Mouse (Mus musculus) forebrain, embryonic 16.5 days (tissue): ENCODE data around the gene Ei24. TPM values are rescaled to one million over a fixed set of nuclear protein-coding genes. Genes with fewer than 3 reads are reported as not detected.

ENCODE experiments used
- ATAC-seq: fragments of 200-750 bp; cut with Nextera tagmentation; 2 replicates; pipeline ENCODE4 v1.8.0; 2017; ENCODE audit warnings: mild to moderate bottlenecking, moderate library complexity
- H3K27ac ChIP-seq: fragments of 300-500 bp; sonication (generic); 2 replicates; pipeline ENCODE4 v1.5.1; 2014; ENCODE audit warnings: low read length, control low read depth
- H3K27me3 ChIP-seq: fragments of 300-500 bp; sonication (generic); replicated peaks from 2 replicates; pipeline ENCODE4 v1.6.1; 2014; ENCODE audit warnings: low read length; ENCODE audit not compliant: control insufficient read depth, insufficient read depth
- H3K36me3 ChIP-seq: fragments of 300-500 bp; sonication (generic); 2 replicates; pipeline ENCODE4 v1.6.1; 2014; ENCODE audit not compliant: control insufficient read depth, insufficient read depth
- H3K4me1 ChIP-seq: fragments of 300-500 bp; sonication (generic); replicated peaks from 2 replicates; pipeline ENCODE4 v1.6.1; 2014; ENCODE audit warnings: low read length; ENCODE audit not compliant: control insufficient read depth, insufficient read depth
- H3K4me2 ChIP-seq: fragments of 300-500 bp; sonication (generic); 2 replicates; pipeline ENCODE4 v1.6.1; 2014; ENCODE audit warnings: mild to moderate bottlenecking, low read length, control low read depth
- H3K4me3 ChIP-seq: fragments of 300-500 bp; sonication (generic); replicated peaks from 2 replicates; pipeline ENCODE4 v1.5.1; 2014; ENCODE audit warnings: mild to moderate bottlenecking, low read length, control low read depth
- H3K9ac ChIP-seq: fragments of 300-500 bp; sonication (generic); replicated peaks from 2 replicates; pipeline ENCODE4 v1.6.1; 2014; ENCODE audit warnings: low read depth, low read length, control low read depth
- H3K9me3 ChIP-seq: fragments of 300-500 bp; sonication (generic); 2 replicates; pipeline ENCODE4 v1.6.1; 2016; ENCODE audit warnings: low read length; ENCODE audit not compliant: control insufficient read depth
- WGBS: fragments of 180-500 bp; shearing (Covaris S2); extraction: QIAGEN DNeasy Blood & Tissue Kit; methylation state at CpG from one replicate; pipeline ENCODE4 v1.1.7; 2014; 5-methylcytosine and 5-hydroxymethylcytosine counted together
- polyA plus RNA-seq: library from polyadenylated mRNA; unstranded; fragments of >200 nt; fragmentation: Nextera tagmentation; extraction: Ambion mirVana; gene quantifications from 2 replicates; pipeline ENCODE4 v1.2.1, GENCODE M21; 2015

Ei24 gene
- polyA plus RNA-seq, 1 experiment from 2014 or later = 125 TPM

DNA sequence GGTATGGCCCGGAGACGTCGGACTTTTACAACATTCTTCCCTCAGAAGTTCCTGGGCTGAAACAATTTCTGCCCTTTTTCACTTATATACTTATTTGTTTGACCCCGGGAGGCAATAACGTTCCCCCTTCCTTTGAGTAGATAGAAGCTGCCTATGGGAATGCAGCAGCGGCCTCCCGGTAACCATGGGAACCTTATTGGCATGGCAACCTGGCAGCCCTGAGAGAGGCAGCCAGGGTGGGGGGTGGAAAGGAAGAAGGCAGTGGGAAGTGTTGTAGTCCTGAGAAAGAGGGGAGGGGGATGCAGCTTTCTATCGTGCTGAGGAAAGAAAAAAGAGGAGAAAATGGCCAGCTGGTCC lies 24.4 kb upstream of the Ei24 start, which contains the start of gene Fez1:
TSS of gene Fez1 (plus strand) at position 221 of the 357 bp plus-strand sequence.
- no peaks in the 10 kb centered on the region for H3K27me3 ChIP-seq
- 0% methylated on average over 8 of the region's 8 CpGs for WGBS
- peak within 1 kb of the TSS; percentile 61 for H3K9ac ChIP-seq
- H3K4me2 ChIP-seq = peak within 1 kb of the TSS; percentile 70
- peak within 1 kb of the TSS; percentile 98 for H3K27ac ChIP-seq
- H3K9me3 ChIP-seq = no peaks in the 10 kb centered on the region
- peak within 1 kb of the TSS; percentile 36 for H3K4me3 ChIP-seq
- H3K36me3 ChIP-seq = no peaks in the 10 kb centered on the region
- peaks cover 21% of the 10 kb centered on the region for H3K4me1 ChIP-seq
- ATAC-seq = peak; percentile 98

DNA sequence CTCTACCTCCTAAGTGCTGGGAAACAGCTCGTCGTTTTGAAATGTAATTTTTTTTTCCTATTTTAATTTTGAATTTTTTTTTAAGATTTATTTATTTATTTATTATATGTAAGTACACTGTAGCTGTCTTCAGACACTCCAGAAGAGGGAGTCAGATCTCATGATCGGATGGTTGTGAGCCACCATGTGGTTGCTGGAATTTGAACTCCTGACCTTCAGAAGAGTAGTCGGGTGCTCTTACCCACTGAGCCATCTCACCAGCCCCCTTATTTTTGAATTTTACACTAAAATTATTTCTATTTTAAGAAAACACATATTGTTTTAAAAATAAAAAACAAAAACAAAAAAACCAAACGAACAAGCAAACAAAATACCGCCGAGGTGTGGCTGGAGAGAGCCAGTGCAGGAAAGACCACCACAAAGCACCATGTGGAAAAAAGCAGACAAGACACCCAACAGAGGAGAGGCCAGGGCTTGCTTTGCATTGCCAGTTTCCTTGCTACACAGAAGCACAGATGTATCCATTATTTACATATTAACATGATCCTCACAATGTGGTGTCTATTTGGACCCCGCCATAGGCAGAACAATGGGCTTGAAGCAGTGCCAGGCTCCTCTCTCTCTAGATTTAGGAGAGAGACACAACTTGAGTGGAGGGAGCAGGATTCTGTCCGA lies 23.9 kb upstream of the Ei24 start:
- Histone ChIP-seq H3K4me1 (peaks cover 19% of the 10 kb centered on the region), H3K27me3 (no peaks in the 10 kb centered on the region), H3K9me3 (no peaks in the 10 kb centered on the region), H3K4me2 (peak overlapping the region; percentile 70), H3K36me3 (no peaks in the 10 kb centered on the region), H3K9ac (peak overlapping the region; percentile 61), H3K27ac (peak overlapping the region; percentile 98), H3K4me3 (peak overlapping the region; percentile 36)
- 15% methylated on average over 9 of the region's 9 CpGs for WGBS
- ATAC-seq = peak; percentile 79

DNA sequence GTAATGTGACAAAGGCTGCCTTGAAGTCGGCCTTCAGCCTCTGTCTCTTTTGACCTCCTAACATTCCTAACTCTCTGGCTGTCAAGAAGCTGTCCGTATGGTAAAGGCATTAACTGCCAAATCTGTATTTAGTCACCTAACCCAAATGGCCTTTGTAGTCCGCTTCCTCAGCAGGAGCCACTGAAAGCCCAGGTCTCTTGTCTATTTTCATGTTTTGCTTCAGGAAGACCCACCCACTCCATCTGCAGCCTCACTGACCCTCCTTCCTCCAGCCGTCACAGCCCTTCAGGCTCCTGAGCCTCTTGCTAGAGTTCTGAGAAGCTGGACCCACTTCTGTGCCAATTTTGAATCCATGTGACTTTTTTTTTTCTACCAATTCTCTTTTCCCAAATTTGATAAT lies 21.7 kb upstream of the Ei24 start:
- ATAC-seq = no peak
- no peak overlapping the region for H3K9ac ChIP-seq
- WGBS = 51% methylated on average over 4 of the region's 4 CpGs
- peaks cover 19% of the 10 kb centered on the region for H3K4me1 ChIP-seq
- H3K36me3 ChIP-seq = no peaks in the 10 kb centered on the region
- no peak overlapping the region for H3K27ac ChIP-seq
- H3K4me3 ChIP-seq = no peak overlapping the region
- H3K4me2 ChIP-seq = no peak overlapping the region
- H3K9me3 ChIP-seq = no peaks in the 10 kb centered on the region
- H3K27me3 ChIP-seq = no peaks in the 10 kb centered on the region

DNA sequence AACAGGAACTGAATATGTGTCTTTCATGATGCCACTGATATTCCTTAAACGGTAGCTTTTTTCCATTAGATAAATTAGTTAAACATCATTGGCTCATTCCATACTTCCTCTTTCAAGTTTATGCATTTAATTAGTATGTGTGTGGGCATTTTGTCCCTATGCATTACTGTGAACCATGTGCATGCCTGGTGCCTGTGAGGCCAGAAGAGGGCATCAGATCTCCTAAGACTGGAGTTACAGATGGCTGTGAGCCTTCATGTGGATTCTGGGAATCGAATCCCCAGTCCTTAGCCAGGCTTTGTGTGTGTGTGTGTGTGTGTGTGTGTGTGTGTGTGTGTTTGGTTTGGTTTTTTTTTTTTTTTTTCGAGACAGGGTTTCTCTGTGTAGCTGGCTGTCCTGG lies 17.3 kb upstream of the Ei24 start:
- H3K36me3 ChIP-seq = no peaks in the 10 kb centered on the region
- H3K4me2 ChIP-seq = no peak overlapping the region
- 66% methylated on average over 3 of the region's 3 CpGs for WGBS
- no peaks in the 10 kb centered on the region for H3K27me3 ChIP-seq
- ATAC-seq = no peak
- no peak overlapping the region for H3K4me3 ChIP-seq
- no peaks in the 10 kb centered on the region for H3K9me3 ChIP-seq
- no peaks in the 10 kb centered on the region for H3K4me1 ChIP-seq
- no peak overlapping the region for H3K27ac ChIP-seq
- no peak overlapping the region for H3K9ac ChIP-seq

DNA sequence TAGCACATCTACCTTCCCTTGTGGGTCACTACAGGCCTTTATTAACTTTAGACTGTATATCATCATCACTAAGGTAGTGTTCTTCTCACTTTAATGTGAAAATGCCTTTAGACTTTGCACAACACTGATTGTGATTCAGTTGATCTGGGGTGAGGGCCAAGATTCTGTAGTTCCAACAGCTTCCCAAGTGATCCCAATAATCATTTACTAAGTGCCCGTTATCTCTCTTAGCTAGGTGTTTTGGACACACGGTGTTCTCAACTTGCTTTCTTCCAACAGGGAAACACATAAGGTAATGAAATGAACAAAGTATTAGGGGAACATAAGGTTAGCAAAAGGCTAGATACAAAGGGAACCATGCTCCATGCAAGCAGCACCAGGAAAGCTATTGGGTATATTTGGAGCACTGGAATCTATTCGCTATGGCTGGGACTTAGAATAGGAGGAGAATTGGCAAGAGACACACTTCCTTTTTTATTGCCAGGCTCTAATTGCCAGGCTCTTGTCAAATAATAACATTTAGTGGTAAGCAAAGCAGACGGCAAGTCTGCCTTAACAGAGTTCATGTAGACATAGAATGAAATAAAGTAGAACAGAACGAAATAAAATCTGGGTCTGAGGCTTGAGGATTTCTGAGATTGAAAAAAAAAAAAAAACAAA lies 11.1 kb upstream of the Ei24 start:
- H3K4me3 ChIP-seq = no peak overlapping the region
- WGBS = 54% methylated on average over 5 of the region's 5 CpGs

DNA sequence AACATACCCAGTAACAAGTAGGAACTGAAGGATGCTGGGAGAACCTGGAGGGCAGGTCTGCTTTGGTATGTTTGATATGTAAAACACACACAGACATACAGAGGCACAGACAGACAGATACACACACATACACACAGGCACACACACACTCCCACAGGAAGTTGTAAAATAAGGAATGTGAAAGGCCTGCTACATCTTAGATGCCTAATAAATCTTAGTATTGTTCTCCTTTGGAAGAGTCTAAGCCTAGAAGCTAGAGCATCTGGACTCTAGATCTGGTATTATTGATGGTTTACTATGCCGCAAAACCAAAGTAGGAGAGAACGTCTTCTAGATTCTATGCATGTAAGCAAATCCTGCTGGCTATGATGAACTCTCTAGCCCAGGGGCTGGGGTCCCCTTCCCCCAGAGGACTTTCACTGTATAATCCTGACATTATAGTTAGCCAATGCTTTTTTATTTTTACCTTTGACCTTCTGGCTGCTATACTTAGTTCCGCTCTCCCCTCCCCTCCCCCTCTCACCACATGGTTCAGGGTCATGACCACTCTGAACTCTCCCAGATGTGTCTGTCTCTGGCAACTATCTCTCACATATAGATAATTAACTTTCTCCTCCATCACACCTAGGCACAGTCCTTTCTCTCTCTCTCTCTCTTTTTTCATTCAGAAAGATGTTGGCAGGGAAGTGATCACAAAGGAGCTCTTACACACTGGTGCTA lies 8.2 kb upstream of the Ei24 start:
- no peak overlapping the region for H3K27ac ChIP-seq
- H3K4me1 ChIP-seq = 0 out of 2 replicates have a peak, but pooled peaks cover 3% of the 10 kb centered on the region
- no peaks in the 10 kb centered on the region for H3K27me3 ChIP-seq
- ATAC-seq = no peak
- no peaks in the 10 kb centered on the region for H3K9me3 ChIP-seq
- H3K9ac ChIP-seq = no peak overlapping the region
- no peak overlapping the region for H3K4me2 ChIP-seq
- WGBS = 91% methylated on average over 3 of the region's 3 CpGs
- H3K4me3 ChIP-seq = no peak overlapping the region
- no peaks in the 10 kb centered on the region for H3K36me3 ChIP-seq

More for the DNA sequence above, 11.1 kb upstream of the Ei24 start:
- H3K4me1 ChIP-seq = 0 out of 2 replicates have a peak, but pooled peaks cover 3% of the 10 kb centered on the region
- H3K4me2 ChIP-seq = no peak overlapping the region
- H3K27me3 ChIP-seq = no peaks in the 10 kb centered on the region
- no peaks in the 10 kb centered on the region for H3K9me3 ChIP-seq
- 0 out of 2 replicates have a peak, but pooled peaks have one; percentile 15 for ATAC-seq
- no peak overlapping the region for H3K27ac ChIP-seq
- no peak overlapping the region for H3K9ac ChIP-seq
- no peaks in the 10 kb centered on the region for H3K36me3 ChIP-seq

DNA sequence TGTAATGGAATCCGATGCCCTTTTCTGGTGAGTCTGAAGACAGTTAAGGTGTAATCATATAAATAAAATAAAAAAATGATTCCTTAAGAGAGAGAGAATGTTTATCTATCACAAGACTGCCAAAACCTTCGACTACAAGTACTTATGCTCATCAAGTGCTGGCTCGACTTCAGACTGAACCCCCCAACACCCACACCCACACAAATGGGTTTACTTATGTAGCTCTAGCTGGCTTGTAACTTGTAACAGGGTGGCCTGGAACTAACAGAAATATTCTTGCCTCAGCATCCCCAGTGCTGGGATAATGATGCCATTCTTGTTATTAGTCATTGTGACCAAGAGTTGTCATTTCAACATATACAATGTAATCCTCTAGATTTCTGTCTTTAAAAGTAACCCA lies 6.7 kb upstream of the Ei24 start:
- Histone ChIP-seq H3K4me1 (0 out of 2 replicates have a peak, but pooled peaks cover 3% of the 10 kb centered on the region), H3K9me3 (no peaks in the 10 kb centered on the region), H3K27ac (no peak overlapping the region), H3K27me3 (no peaks in the 10 kb centered on the region), H3K4me2 (no peak overlapping the region), H3K9ac (no peak overlapping the region), H3K4me3 (no peak overlapping the region), H3K36me3 (no peaks in the 10 kb centered on the region)
- WGBS = 85% methylated on average over 3 of the region's 3 CpGs
- no peak for ATAC-seq

DNA sequence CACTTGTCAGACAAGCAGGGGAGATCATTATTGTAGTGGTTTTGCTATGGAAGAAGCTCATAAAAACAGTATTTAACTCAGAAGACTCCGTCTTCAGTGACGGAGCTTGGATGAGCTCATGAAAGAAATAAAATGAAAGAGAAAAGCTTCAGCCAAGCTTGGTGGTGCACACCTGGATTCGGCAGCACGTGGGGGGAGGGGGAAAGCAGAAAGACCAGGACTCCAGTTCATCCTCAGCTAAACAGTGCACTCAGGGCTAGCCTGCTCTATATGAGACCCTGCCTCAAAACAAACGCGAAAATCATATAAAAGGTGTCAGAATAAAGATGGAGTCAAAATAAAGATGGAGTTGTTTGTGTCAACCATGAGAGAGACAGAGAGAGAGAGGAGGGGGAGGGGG lies 6.2 kb upstream of the Ei24 start:
- no peak for ATAC-seq
- Histone ChIP-seq H3K27ac (no peak overlapping the region), H3K9me3 (no peaks in the 10 kb centered on the region), H3K36me3 (no peaks in the 10 kb centered on the region), H3K4me3 (no peak overlapping the region), H3K4me1 (0 out of 2 replicates have a peak, but pooled peaks cover 2% of the 10 kb centered on the region), H3K4me2 (no peak overlapping the region), H3K27me3 (no peaks in the 10 kb centered on the region), H3K9ac (no peak overlapping the region)
- 67% methylated on average over 6 of the region's 6 CpGs for WGBS

DNA sequence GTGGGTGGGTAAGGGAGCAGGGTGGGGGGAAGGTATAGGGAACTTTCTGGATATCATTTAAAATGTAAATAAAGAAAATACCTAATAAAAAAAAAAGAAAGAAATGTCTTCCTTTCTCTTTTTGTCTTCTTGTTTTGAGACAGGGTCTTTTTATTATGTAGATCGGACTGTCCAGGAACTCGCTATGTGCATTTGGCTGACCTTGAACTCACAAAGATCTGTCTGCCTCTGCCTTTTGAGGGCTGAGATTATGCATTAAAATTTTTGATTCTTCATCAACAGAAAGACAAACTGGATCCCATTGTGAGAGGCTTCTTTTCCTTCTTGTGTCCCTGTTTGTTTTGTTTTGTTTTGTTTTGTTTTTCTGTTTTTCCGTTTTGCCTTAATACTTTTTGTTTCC lies 5.8 kb upstream of the Ei24 start:
- Histone ChIP-seq H3K9me3 (no peaks in the 10 kb centered on the region), H3K4me1 (no peaks in the 10 kb centered on the region), H3K4me2 (no peak overlapping the region), H3K9ac (no peak overlapping the region), H3K36me3 (no peaks in the 10 kb centered on the region), H3K27ac (no peak overlapping the region), H3K4me3 (no peak overlapping the region), H3K27me3 (no peaks in the 10 kb centered on the region)
- no peak for ATAC-seq
- 77% methylated on average over 3 of the region's 3 CpGs for WGBS
